Mouse (Mus musculus): ENCODE data around the gene Fyco1. TPM values are rescaled to one million over a fixed set of nuclear protein-coding genes. Genes with fewer than 3 reads are reported as not detected.
"Not testable (repeated sequence)": the region's sequence is repeated elsewhere in the genome, so short reads cannot be mapped to it uniquely, and the experiment has no call there.

The Fyco1 gene
- polyA plus RNA-seq, 1 experiment from 2014 or later = 12.8 TPM

DNA sequence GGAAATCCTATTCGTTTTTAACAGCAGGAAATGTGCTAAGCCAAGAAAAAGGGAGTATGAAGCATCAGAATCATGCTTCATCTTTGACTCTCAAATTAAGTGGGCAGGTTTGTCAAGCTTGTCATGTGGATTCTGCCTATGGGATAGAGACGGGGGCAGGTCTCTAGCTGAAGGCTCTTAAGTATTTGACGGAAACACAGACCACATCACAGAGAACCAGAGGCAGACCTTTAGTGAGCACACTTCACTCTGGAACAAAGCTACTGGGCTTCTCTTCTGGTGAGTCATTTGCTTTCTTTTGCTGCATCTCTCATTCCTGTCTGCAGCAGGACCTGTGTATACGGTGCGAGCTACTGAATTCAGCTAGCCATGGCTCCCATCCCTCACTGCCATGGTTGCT, 45.4 kb downstream of the Fyco1 start, which contains the start of gene Cxcr6:
Cxcr6 (plus strand) TSS at position 209 of the 400 bp plus-strand sequence.
- H3K9me3 ChIP-seq (ENCODE audit: control insufficient read depth, low read length) = no peaks in the 10 kb centered on the region
- DNase-seq (ENCODE audit: low spot score) (no peak), ATAC-seq (replicated peaks; ENCODE audit: low FRiP score, low TSS enrichment, low read depth) (no peak)
- H3K27me3 ChIP-seq (replicated peaks; ENCODE audit: control insufficient read depth, insufficient read depth, low read length) = no peaks in the 10 kb centered on the region
- peaks cover 29% of the 10 kb centered on the region for H3K36me3 ChIP-seq (ENCODE audit: control insufficient read depth, insufficient read depth, low read length)
- no peak within 1 kb of the TSS for H3K4me2 ChIP-seq (ENCODE audit: low read length)
- H3K4me1 ChIP-seq (replicated peaks; ENCODE audit: control insufficient read depth, insufficient read depth, low read length) = no peaks in the 10 kb centered on the region
- no peak within 1 kb of the TSS for H3K27ac ChIP-seq (ENCODE audit: low read depth)
- no peak within 1 kb of the TSS for H3K9ac ChIP-seq (ENCODE audit: low read length)
- 84% methylated on average over 5 of the region's 5 CpGs for WGBS
- no peak within 1 kb of the TSS for H3K4me3 ChIP-seq (ENCODE audit: low read depth, low read length)

- DNase-seq (ENCODE audit: low spot score) (no peak), ATAC-seq (replicated peaks; ENCODE audit: low FRiP score, low TSS enrichment, low read depth) (no peak)
- Histone ChIP-seq H3K4me1 (replicated peaks; ENCODE audit: control insufficient read depth, insufficient read depth, low read length) (no peaks in the 10 kb centered on the region), H3K4me2 (ENCODE audit: low read length) (no peak overlapping the region), H3K27ac (ENCODE audit: low read depth) (no peak overlapping the region), H3K4me3 (ENCODE audit: low read depth, low read length) (no peak overlapping the region), H3K9ac (ENCODE audit: low read length) (no peak overlapping the region), H3K27me3 (replicated peaks; ENCODE audit: control insufficient read depth, insufficient read depth, low read length) (no peaks in the 10 kb centered on the region), H3K9me3 (ENCODE audit: control insufficient read depth, low read length) (no peaks in the 10 kb centered on the region), H3K36me3 (ENCODE audit: control insufficient read depth, insufficient read depth, low read length) (peaks cover 28% of the 10 kb centered on the region; the same call in 1 of the 2 replicates)
- WGBS = 89% methylated on average over 2 of the region's 2 CpGs
Measured at GRCm38 (mm10) chr9:123805241-123805640, 46.5 kb downstream of the Fyco1 start.

DNA sequence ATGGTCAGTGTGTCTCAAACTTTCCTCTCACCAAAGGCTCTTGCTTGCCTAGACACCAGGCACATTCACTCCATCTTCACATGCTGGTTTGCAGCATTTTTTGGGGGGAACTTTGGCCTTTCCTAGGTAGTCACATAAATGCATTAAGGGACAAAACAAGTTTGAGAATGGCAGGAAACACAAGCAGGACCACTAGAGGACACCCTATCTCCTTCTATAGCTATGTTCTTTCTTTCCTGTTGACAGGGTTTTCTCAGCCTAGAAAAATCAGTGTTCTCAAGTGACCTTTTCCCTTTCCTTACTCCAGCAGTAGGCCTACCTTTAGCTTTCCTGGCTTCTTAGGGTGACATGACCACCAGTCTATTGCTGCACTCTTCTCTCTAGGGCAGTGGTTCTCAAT, 48.8 kb downstream of the Fyco1 start:
- Histone ChIP-seq H3K9ac (ENCODE audit: low read length) (no peak overlapping the region), H3K9me3 (ENCODE audit: control insufficient read depth, low read length) (no peaks in the 10 kb centered on the region), H3K4me3 (ENCODE audit: low read depth, low read length) (no peak overlapping the region), H3K27me3 (replicated peaks; ENCODE audit: control insufficient read depth, insufficient read depth, low read length) (no peaks in the 10 kb centered on the region), H3K4me1 (replicated peaks; ENCODE audit: control insufficient read depth, insufficient read depth, low read length) (no peaks in the 10 kb centered on the region), H3K4me2 (ENCODE audit: low read length) (no peak overlapping the region), H3K27ac (ENCODE audit: low read depth) (no peak overlapping the region), H3K36me3 (ENCODE audit: control insufficient read depth, insufficient read depth, low read length) (peaks cover 32% of the 10 kb centered on the region; the same call in 1 of the 2 replicates)
- ATAC-seq (replicated peaks; ENCODE audit: low FRiP score, low TSS enrichment, low read depth) (no peak), DNase-seq (ENCODE audit: low spot score) (no peak)

- ATAC-seq (replicated peaks; ENCODE audit: low FRiP score, low TSS enrichment, low read depth) = no peak
- H3K4me3 ChIP-seq (ENCODE audit: low read depth, low read length) = no peak overlapping the region
- no peaks in the 10 kb centered on the region for H3K4me1 ChIP-seq (replicated peaks; ENCODE audit: control insufficient read depth, insufficient read depth, low read length)
- no peak overlapping the region for H3K27ac ChIP-seq (ENCODE audit: low read depth)
- DNase-seq (ENCODE audit: low spot score) = no peak
- no peaks in the 10 kb centered on the region for H3K27me3 ChIP-seq (replicated peaks; ENCODE audit: control insufficient read depth, insufficient read depth, low read length)
- H3K9ac ChIP-seq (ENCODE audit: low read length) = no peak overlapping the region
- 92% methylated on average over 2 of the region's 2 CpGs for WGBS
- H3K4me2 ChIP-seq (ENCODE audit: low read length) = no peak overlapping the region
- no peaks in the 10 kb centered on the region for H3K9me3 ChIP-seq (ENCODE audit: control insufficient read depth, low read length)
- H3K36me3 ChIP-seq (ENCODE audit: control insufficient read depth, insufficient read depth, low read length) = peaks cover 32% of the 10 kb centered on the region; the same call in 1 of the 2 replicates
Measured at GRCm38 (mm10) chr9:123802421-123802820, 49.3 kb downstream of the Fyco1 start.

- no peaks in the 10 kb centered on the region for H3K4me1 ChIP-seq (replicated peaks; ENCODE audit: control insufficient read depth, insufficient read depth, low read length)
- no peak overlapping the region for H3K27ac ChIP-seq (ENCODE audit: low read depth)
- no peak for DNase-seq (ENCODE audit: low spot score)
- no peak overlapping the region for H3K4me3 ChIP-seq (ENCODE audit: low read depth, low read length)
- 92% methylated on average over 1 of the region's 1 CpGs for WGBS
- H3K9me3 ChIP-seq (ENCODE audit: control insufficient read depth, low read length) = no peaks in the 10 kb centered on the region
- peaks cover 40% of the 10 kb centered on the region for H3K36me3 ChIP-seq (ENCODE audit: control insufficient read depth, insufficient read depth, low read length)
- no peaks in the 10 kb centered on the region for H3K27me3 ChIP-seq (replicated peaks; ENCODE audit: control insufficient read depth, insufficient read depth, low read length)
- no peak for ATAC-seq (replicated peaks; ENCODE audit: low FRiP score, low TSS enrichment, low read depth)
- H3K9ac ChIP-seq (ENCODE audit: low read length) = no peak overlapping the region
- H3K4me2 ChIP-seq (ENCODE audit: low read length) = no peak overlapping the region
Measured at GRCm38 (mm10) chr9:123801527-123801926, 50.2 kb downstream of the Fyco1 start.

- ATAC-seq (replicated peaks; ENCODE audit: low FRiP score, low TSS enrichment, low read depth) (no peak), DNase-seq (ENCODE audit: low spot score) (peak; percentile 72)
- no peaks in the 10 kb centered on the region for H3K27me3 ChIP-seq (replicated peaks; ENCODE audit: control insufficient read depth, insufficient read depth, low read length)
- WGBS = 58% methylated on average over 3 of the region's 3 CpGs
- peaks cover 72% of the 10 kb centered on the region for H3K36me3 ChIP-seq (ENCODE audit: control insufficient read depth, insufficient read depth, low read length)
- no peak overlapping the region for H3K4me2 ChIP-seq (ENCODE audit: low read length)
- no peaks in the 10 kb centered on the region for H3K4me1 ChIP-seq (replicated peaks; ENCODE audit: control insufficient read depth, insufficient read depth, low read length)
- H3K4me3 ChIP-seq (ENCODE audit: low read depth, low read length) = no peak overlapping the region
- H3K9ac ChIP-seq (ENCODE audit: low read length) = no peak overlapping the region
- no peaks in the 10 kb centered on the region for H3K9me3 ChIP-seq (ENCODE audit: control insufficient read depth, low read length)
- no peak overlapping the region for H3K27ac ChIP-seq (ENCODE audit: low read depth)
Measured at GRCm38 (mm10) chr9:123796174-123796573, 55.5 kb downstream of the Fyco1 start.

GRCm38 (mm10) chr9:123788855-123789529, 62.7 kb downstream of the Fyco1 start:
- WGBS = 70% methylated on average over 4 of the region's 4 CpGs
- ATAC-seq (replicated peaks; ENCODE audit: low FRiP score, low TSS enrichment, low read depth) (no peak), DNase-seq (ENCODE audit: low spot score) (no peak)
- no peaks in the 10 kb centered on the region for H3K4me1 ChIP-seq (replicated peaks; ENCODE audit: control insufficient read depth, insufficient read depth, low read length)
- no peak overlapping the region for H3K4me3 ChIP-seq (ENCODE audit: low read depth, low read length)
- no peaks in the 10 kb centered on the region for H3K27me3 ChIP-seq (replicated peaks; ENCODE audit: control insufficient read depth, insufficient read depth, low read length)
- H3K9me3 ChIP-seq (ENCODE audit: control insufficient read depth, low read length) = 0 out of 2 replicates have a peak, but pooled peaks cover 2% of the 10 kb centered on the region
- peaks cover 45% of the 10 kb centered on the region for H3K36me3 ChIP-seq (ENCODE audit: control insufficient read depth, insufficient read depth, low read length)
- no peak overlapping the region for H3K4me2 ChIP-seq (ENCODE audit: low read length)
- H3K9ac ChIP-seq (ENCODE audit: low read length) = no peak overlapping the region
- no peak overlapping the region for H3K27ac ChIP-seq (ENCODE audit: low read depth)

- H3K9ac ChIP-seq (ENCODE audit: low read length); H3K4me2 ChIP-seq (ENCODE audit: low read length); DNase-seq (ENCODE audit: low spot score): not testable (repeated sequence)
Measured at GRCm38 (mm10) chr9:123773299-123773698, 78.4 kb downstream of the Fyco1 start.

DNA sequence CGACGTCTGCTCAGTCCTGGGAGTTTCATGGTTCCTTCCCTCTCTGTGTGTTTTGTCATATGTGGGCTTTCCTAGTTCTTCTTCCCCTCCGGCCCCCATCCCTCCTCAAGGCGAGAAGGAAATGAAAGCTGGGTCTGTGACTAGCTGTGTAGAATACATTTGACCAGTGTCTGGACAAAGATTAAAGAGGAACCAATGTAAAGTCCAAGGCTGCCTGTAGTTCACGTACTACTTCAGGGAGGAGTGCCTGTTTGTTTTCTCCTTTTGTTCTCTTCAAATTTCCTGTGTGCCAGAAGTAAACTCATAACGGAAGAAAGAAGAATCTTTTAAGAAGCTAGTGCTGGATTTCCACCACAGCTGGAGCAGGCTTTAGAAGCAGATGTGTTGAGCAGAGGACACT, 82.2 kb downstream of the Fyco1 start:
- H3K36me3 ChIP-seq (ENCODE audit: control insufficient read depth, insufficient read depth, low read length) = no peaks in the 10 kb centered on the region
- no peaks in the 10 kb centered on the region for H3K27me3 ChIP-seq (replicated peaks; ENCODE audit: control insufficient read depth, insufficient read depth, low read length)
- no peak overlapping the region for H3K4me3 ChIP-seq (ENCODE audit: low read depth, low read length)
- H3K4me1 ChIP-seq (replicated peaks; ENCODE audit: control insufficient read depth, insufficient read depth, low read length) = no peaks in the 10 kb centered on the region; the same call in 1 of the 2 replicates
- no peak overlapping the region for H3K9ac ChIP-seq (ENCODE audit: low read length)
- no peak for ATAC-seq (replicated peaks; ENCODE audit: low FRiP score, low TSS enrichment, low read depth)
- no peak overlapping the region for H3K4me2 ChIP-seq (ENCODE audit: low read length)
- no peak overlapping the region for H3K27ac ChIP-seq (ENCODE audit: low read depth)
- 47% methylated on average over 6 of the region's 6 CpGs for WGBS
- no peak for DNase-seq (ENCODE audit: low spot score)
- H3K9me3 ChIP-seq (ENCODE audit: control insufficient read depth, low read length) = no peaks in the 10 kb centered on the region

More at GRCm38 (mm10) chr9:123773299-123773698, 78.4 kb downstream of the Fyco1 start:
- H3K4me1 ChIP-seq (replicated peaks; ENCODE audit: control insufficient read depth, insufficient read depth, low read length); ATAC-seq (replicated peaks; ENCODE audit: low FRiP score, low TSS enrichment, low read depth); H3K9me3 ChIP-seq (ENCODE audit: control insufficient read depth, low read length); H3K4me3 ChIP-seq (ENCODE audit: low read depth, low read length); H3K27ac ChIP-seq (ENCODE audit: low read depth); H3K27me3 ChIP-seq (replicated peaks; ENCODE audit: control insufficient read depth, insufficient read depth, low read length); H3K36me3 ChIP-seq (ENCODE audit: control insufficient read depth, insufficient read depth, low read length): not testable (repeated sequence)
- 39% methylated on average over 2 of the region's 2 CpGs for WGBS
